Mouse (Mus musculus) T-cell, adult 2 months (primary cell): ENCODE measurements around the gene Sh3glb2.
A peak's percentile ranks its signal among the peaks of the same experiment; 100 is the strongest.

ENCODE experiments used
- DNase-seq: peaks from one replicate; pipeline ENCODE4 v3.0.0; 2022; ENCODE audit warnings: low spot score

Gene Sh3glb2

GRCm38 (mm10) chr2:30358533-30359531 is at the start of gene Sh3glb2:
Sh3glb2 (minus strand) TSS chr2:30359337.
- DNase-seq = peak; percentile 82

- no peak for DNase-seq
These were observed 49.4 kb upstream of the Sh3glb2 start for GRCm38 (mm10) chr2:30408452-30409100.

- DNase-seq = no peak
These were observed 48.6 kb upstream of the Sh3glb2 start for GRCm38 (mm10) chr2:30407778-30408177.

GRCm38 (mm10) chr2:30407221-30407620 is 48.1 kb upstream of the Sh3glb2 start:
- DNase-seq = no peak

GRCm38 (mm10) chr2:30403870-30404269 is 44.7 kb upstream of the Sh3glb2 start:
- no peak for DNase-seq

- no peak for DNase-seq
These were observed 43.7 kb upstream of the Sh3glb2 start for GRCm38 (mm10) chr2:30402843-30403242.

GRCm38 (mm10) chr2:30402351-30402826 is 43.3 kb upstream of the Sh3glb2 start:
- DNase-seq = no peak

- no peak for DNase-seq
These were observed 42.4 kb upstream of the Sh3glb2 start for GRCm38 (mm10) chr2:30401581-30401980.

GRCm38 (mm10) chr2:30399191-30400171 is 40.3 kb upstream of the Sh3glb2 start:
- no peak for DNase-seq

GRCm38 (mm10) chr2:30397986-30398512 is 38.9 kb upstream of the Sh3glb2 start:
- DNase-seq = no peak

- DNase-seq = no peak
These were observed 37.1 kb upstream of the Sh3glb2 start for GRCm38 (mm10) chr2:30396246-30396645.

- no peak for DNase-seq
These were observed 36.6 kb upstream of the Sh3glb2 start for GRCm38 (mm10) chr2:30395757-30396156.

GRCm38 (mm10) chr2:30393370-30393656 is 34.2 kb upstream of the Sh3glb2 start:
- DNase-seq = no peak

GRCm38 (mm10) chr2:30392577-30393369 is 33.6 kb upstream of the Sh3glb2 start:
- peak; percentile 34 for DNase-seq

GRCm38 (mm10) chr2:30392114-30392576 is 33.0 kb upstream of the Sh3glb2 start, which contains the start of gene Dolpp1:
Dolpp1 (plus strand) TSS chr2:30392254.
- DNase-seq = peak; percentile 99

GRCm38 (mm10) chr2:30389000-30389399 is 29.9 kb upstream of the Sh3glb2 start:
- no peak for DNase-seq

- no peak for DNase-seq
These were observed 27.8 kb upstream of the Sh3glb2 start for GRCm38 (mm10) chr2:30386913-30387312.

- DNase-seq = no peak
These were observed 26.5 kb upstream of the Sh3glb2 start for GRCm38 (mm10) chr2:30385591-30385990.

- no peak for DNase-seq
These were observed 25.7 kb upstream of the Sh3glb2 start for GRCm38 (mm10) chr2:30384814-30385213.

- DNase-seq = no peak
These were observed 22.2 kb upstream of the Sh3glb2 start for GRCm38 (mm10) chr2:30381377-30381725.
